Mouse (Mus musculus): ENCODE results near the gene Prex1. TPM values are rescaled to one million over a fixed set of nuclear protein-coding genes. Genes with fewer than 3 reads are reported as not detected.

Prex1 gene
- total and polyA plus RNA-seq, 3 experiments = 5.5 to 19.5 (median 18.5) TPM

DNA sequence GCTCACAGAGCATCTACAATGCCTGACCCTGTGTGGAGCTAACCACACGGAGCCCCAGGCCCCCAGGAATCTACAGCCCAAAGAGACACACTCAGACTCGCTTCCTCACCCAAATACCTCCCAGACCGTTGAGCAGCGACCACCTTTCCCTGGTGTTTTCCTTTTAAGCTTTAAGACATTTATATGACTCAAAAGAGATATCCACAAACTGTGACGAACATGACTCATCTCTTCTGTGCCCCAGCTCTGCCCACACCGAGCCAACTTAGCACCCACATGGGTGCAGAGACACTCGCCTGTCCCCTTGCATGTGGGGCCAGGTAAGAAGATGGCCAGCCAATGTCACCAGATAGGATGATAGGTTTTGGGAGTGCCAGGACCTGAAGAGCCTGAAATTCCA lies 66.4 kb downstream of the Prex1 start:
- DNase-seq (ENCODE audit: extremely low read depth) = no peak
- H3K27ac ChIP-seq (ENCODE audit: insufficient read depth, low read depth) = no peak overlapping the region
- no peak overlapping the region for H3K4me3 ChIP-seq (replicated peaks in 1 of 3; ENCODE audit: low read depth in 2 of 3, low read length in 2 of 3, poor library complexity in 1 of 3)
- H3K79me2 ChIP-seq (replicated peaks; ENCODE audit: control insufficient read depth, extremely low read depth, insufficient read depth, poor library complexity, severe bottlenecking) = no peaks in the 10 kb centered on the region
- H3K4me1 ChIP-seq (ENCODE audit: control insufficient read depth in 1 of 2, insufficient read depth in 2 of 2) = peaks cover 24 to 56% of the 10 kb centered on the region in 2 experiments
- in situ Hi-C loops (cut with MboI; ENCODE audit: low pct_ligation_motif_present, low pct_unique_long_range_greater_than_20kb, low sequenced_read_pairs) (no loop called here), dilution Hi-C loops (cut with MboI; ENCODE audit: extremely low pct_ligation_motif_present, extremely low pct_unique_long_range_greater_than_20kb, low sequenced_read_pairs) (no loop called here)
- no peak overlapping the region for H3K9ac ChIP-seq (ENCODE audit: insufficient read depth, low read depth)
- TF ChIP-seq SIN3A (IDR thresholded peaks at IDR 0.05; ENCODE audit: low read length) = no peak
- no peak for TF ChIP-seq JUN (IDR thresholded peaks at IDR 0.05; ENCODE audit: insufficient read depth, low read depth, low read length)
- no peak for TF ChIP-seq POLR2A (IDR thresholded peaks at IDR 0.05; ENCODE audit: low read depth, low read length)
- TF ChIP-seq NRF1 (IDR thresholded peaks at IDR 0.05; ENCODE audit: low read depth, low read length) = no peak
- TF ChIP-seq CTCF (conservative IDR thresholded peaks at IDR 0.05 in 1 of 2, IDR thresholded peaks at IDR 0.05 in 1 of 2; ENCODE audit: low read depth in 2 of 2, low read length in 2 of 2) = no peak
- TF ChIP-seq TCF12 (IDR thresholded peaks at IDR 0.05; ENCODE audit: low read depth, low read length) = no peak
- no peak for TF ChIP-seq ZKSCAN1 (IDR thresholded peaks at IDR 0.05; ENCODE audit: borderline replicate concordance, low read depth, low read length)
- TF ChIP-seq E2F4 (IDR thresholded peaks at IDR 0.05; ENCODE audit: insufficient replicate concordance, low read depth, low read length) = no peak
- TF ChIP-seq NELFE (IDR thresholded peaks at IDR 0.05; ENCODE audit: low read depth, low read length) = no peak
- TF ChIP-seq RAD21 (IDR thresholded peaks at IDR 0.05; ENCODE audit: low read depth, low read length) = no peak
- H3K27me3 ChIP-seq (replicated peaks) = no peaks in the 10 kb centered on the region
- H3K4me2 ChIP-seq (ENCODE audit: insufficient read depth, low read depth, poor library complexity, severe bottlenecking) = no peak overlapping the region
- H3K36me3 ChIP-seq (replicated peaks in 1 of 2; ENCODE audit: control insufficient read depth in 1 of 2, insufficient read depth in 1 of 2, low read length in 1 of 2) = peaks cover 2 to 60% of the 10 kb centered on the region in 2 experiments
- peaks cover 6% of the 10 kb centered on the region for H3K9me3 ChIP-seq (replicated peaks; ENCODE audit: low read length)

DNA sequence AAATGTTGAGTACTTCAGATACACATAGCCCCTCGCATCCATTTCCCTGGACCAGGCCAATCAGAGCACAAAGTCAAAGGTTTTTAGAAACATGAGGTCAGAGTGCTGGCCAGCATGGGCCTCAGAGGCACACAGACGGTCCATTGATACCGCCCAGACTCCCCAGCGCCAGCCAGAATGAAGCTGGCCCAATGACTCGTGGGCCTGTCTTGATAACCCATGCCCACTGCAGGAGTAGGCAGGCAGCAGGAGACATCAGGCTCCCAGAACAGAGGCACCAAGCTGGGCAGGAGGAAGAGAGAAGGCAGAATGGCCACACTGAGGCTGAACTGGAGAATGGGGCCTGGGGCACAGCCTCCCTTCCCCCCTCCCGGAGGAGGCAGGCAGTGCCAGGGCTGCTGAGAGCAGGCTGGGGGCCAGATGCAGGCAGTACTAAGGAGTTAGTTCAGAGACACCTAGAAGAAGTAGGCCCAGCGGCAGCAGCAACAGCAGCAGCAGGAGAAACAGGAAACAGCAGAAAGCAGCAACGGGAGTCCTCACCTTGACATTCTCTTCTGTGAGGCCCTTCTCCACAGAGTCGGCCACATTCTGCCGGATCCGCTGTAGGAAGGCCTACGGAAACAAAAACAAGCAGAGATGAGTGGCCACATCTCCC lies 67.1 kb downstream of the Prex1 start:
- Histone ChIP-seq H3K36me3 (replicated peaks in 1 of 2; ENCODE audit: control insufficient read depth in 1 of 2, insufficient read depth in 1 of 2, low read length in 1 of 2) (peaks cover 4 to 66% of the 10 kb centered on the region in 2 experiments), H3K27ac (ENCODE audit: insufficient read depth, low read depth) (no peak overlapping the region), H3K9me3 (replicated peaks; ENCODE audit: low read length) (peaks cover 6% of the 10 kb centered on the region), H3K79me2 (replicated peaks; ENCODE audit: control insufficient read depth, extremely low read depth, insufficient read depth, poor library complexity, severe bottlenecking) (no peaks in the 10 kb centered on the region), H3K9ac (ENCODE audit: insufficient read depth, low read depth) (no peak overlapping the region), H3K4me1 (ENCODE audit: control insufficient read depth in 1 of 2, insufficient read depth in 2 of 2) (peaks cover 17 to 49% of the 10 kb centered on the region in 2 experiments), H3K27me3 (replicated peaks) (no peaks in the 10 kb centered on the region), H3K4me3 (replicated peaks in 1 of 3; ENCODE audit: low read depth in 2 of 3, low read length in 2 of 3, poor library complexity in 1 of 3) (no peak overlapping the region), H3K4me2 (ENCODE audit: insufficient read depth, low read depth, poor library complexity, severe bottlenecking) (no peak overlapping the region)
- dilution Hi-C loops (cut with MboI; ENCODE audit: extremely low pct_ligation_motif_present, extremely low pct_unique_long_range_greater_than_20kb, low sequenced_read_pairs) = no loop called here
- no peak for DNase-seq (ENCODE audit: extremely low read depth)
- in situ Hi-C loops (cut with MboI; ENCODE audit: low pct_ligation_motif_present, low pct_unique_long_range_greater_than_20kb, low sequenced_read_pairs) = no loop called here
- TF ChIP-seq NELFE (IDR thresholded peaks at IDR 0.05; ENCODE audit: low read depth, low read length) = no peak
- no peak for TF ChIP-seq POLR2AphosphoS2 (IDR thresholded peaks at IDR 0.05; ENCODE audit: low read depth, low read length)
- no peak for TF ChIP-seq JUND (conservative IDR thresholded peaks at IDR 0.05; ENCODE audit: low read depth, low read length)
- TF ChIP-seq TBP (conservative IDR thresholded peaks at IDR 0.05; ENCODE audit: low read depth, low read length) = no peak
- TF ChIP-seq SMC3 (IDR thresholded peaks at IDR 0.05; ENCODE audit: low read depth, low read length) = no peak
- no peak for TF ChIP-seq PAX5 (IDR thresholded peaks at IDR 0.05; ENCODE audit: low read length)
- TF ChIP-seq BHLHE40 (IDR thresholded peaks at IDR 0.05; ENCODE audit: low read depth, low read length) = no peak
- no peak for TF ChIP-seq MEF2A (IDR thresholded peaks at IDR 0.05; ENCODE audit: borderline replicate concordance, low read depth, low read length)
- TF ChIP-seq NRF1 (IDR thresholded peaks at IDR 0.05; ENCODE audit: low read depth, low read length) = no peak
- no peak for TF ChIP-seq CTCF (conservative IDR thresholded peaks at IDR 0.05 in 1 of 2, IDR thresholded peaks at IDR 0.05 in 1 of 2; ENCODE audit: low read depth in 2 of 2, low read length in 2 of 2)
- TF ChIP-seq E2F4 (IDR thresholded peaks at IDR 0.05; ENCODE audit: insufficient replicate concordance, low read depth, low read length) = no peak
- TF ChIP-seq KAT2A (IDR thresholded peaks at IDR 0.05; ENCODE audit: insufficient replicate concordance, low read length) = no peak
- no peak for TF ChIP-seq MAX (IDR thresholded peaks at IDR 0.05; ENCODE audit: low read length)
- TF ChIP-seq USF1 (IDR thresholded peaks at IDR 0.05; ENCODE audit: low read depth, low read length) = no peak
- no peak for TF ChIP-seq MAZ (IDR thresholded peaks at IDR 0.05; ENCODE audit: low read depth, low read length)
